Mouse (Mus musculus) cerebellum, postnatal 25 days (tissue): ENCODE results near the gene Wipf1.

ENCODE experiments used
- DNase-seq, 2 experiments: peaks; one replicate each; pipeline ENCODE4 v3.0.0; 2021; ENCODE audit warnings: mixed read lengths in 2 of 2

Gene Wipf1

DNA sequence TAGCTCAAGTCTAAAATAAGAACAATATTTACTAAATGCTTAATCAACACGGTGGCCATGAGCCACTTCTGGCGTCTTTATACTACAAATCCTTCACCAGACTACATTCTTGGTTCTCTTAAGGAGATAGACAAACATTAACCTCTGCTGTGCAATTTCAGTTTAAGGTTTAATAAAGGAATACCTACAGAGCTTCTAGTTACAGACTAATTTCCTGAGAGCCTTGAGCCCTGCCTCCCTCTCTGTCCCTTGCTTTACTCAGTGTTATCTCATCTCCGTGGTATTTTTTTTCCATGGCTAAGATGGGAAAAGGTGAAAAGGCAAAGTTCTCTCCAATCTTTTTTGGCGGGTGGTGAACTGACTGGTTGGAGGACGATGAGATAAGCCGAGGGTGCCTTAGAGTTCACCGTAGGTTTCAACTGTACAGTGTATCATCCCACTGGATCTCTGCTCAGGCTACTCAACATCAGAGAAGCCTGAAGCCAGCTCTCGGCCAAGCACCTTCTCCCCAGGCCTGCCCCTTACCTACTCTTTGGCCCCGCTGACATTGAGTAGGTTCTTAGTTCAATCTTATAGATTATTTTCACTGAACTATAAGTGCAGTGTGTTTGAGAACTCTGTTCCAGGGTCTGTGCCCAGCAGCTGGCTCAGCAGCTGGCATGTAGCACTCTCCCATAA is 149.1 kb downstream of the Wipf1 start:
- DNase-seq = no peak

DNA sequence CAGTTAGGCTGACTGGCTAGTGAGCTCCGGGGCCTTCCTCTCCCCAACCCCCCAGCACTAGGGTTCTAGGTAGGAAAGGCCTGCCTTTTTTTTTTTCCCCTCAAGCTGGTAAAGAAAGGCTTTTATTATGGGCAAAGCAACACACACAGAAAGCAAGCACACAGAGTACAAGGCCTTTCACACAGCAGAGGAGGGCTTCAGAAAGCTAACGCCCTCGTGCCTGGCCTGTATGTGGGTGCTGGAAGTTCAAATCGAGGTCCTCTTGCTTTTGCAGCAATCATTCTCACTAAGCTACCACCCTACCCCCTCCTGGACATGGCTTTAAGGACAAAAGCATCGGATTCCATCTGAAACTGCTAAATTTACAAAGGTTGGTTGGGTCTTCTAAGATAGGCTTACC is 149.9 kb downstream of the Wipf1 start:
- no peak for DNase-seq
